Mouse (Mus musculus): Measurements from ENCODE around the gene Macrod2.

Gene Macrod2

DNA sequence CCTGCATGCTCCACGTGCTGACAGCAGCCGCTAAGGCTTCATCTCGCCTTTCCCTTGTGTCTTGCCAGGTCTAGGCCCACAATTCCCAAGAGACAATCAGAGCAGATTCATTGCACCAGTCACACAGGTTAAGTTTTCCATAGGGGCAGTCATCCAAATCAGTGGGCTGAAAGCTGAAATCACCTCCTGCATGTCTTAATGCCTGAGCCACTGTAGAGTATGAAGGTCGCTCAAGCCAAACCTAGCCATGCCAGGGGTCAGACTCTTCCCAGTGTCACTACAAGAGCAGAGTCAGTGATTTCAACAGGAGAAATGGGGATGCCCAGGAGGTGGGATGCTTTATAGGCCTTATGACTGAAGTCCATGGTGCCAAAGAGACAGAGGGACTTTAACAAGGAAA is 2039.6 kb downstream of the Macrod2 start:
- TF ChIP-seq GATA4 (IDR thresholded peaks at IDR 0.05; ENCODE audit: insufficient replicate concordance, low read length) = no peak

DNA sequence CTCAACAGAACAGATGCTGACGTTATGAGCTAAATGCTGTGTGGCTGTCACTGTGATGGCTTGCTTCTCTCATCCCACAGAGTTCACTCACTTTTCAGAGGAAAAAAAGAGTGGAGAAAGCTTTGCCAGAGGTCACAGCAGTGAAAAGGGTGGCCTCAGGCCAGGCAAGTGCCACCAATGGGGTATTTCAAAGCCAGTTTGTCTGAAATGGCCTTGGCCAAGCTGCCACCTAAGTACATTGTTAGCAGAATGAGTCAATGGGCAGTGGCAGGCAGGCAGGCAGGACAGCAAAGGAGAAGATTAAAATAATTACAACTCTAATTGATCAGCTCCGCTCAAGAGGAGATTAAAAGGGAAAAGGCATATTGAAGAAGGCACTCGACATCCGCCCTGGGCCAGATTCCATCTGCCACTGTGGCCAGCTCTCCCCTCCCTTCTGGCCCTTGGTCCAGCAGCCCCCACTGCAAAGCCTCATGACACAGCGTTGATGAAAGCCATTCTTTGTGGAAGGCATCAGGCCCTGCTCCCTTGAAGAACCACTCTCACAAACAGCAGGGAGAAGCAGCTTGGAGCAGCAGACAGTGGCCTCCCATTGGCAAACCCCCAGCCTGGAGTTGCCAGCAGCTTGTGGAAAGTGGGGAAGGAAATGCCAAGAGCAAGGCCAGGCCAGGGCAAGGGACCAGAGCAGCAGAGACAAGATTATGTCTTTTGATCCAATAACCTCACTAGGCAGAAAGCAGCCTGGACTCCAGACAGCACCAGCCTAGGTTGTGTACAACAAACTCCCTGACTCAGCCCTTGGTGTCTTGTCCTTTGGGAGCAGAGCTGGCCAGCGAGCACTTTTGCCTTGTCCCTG is 2042.7 kb downstream of the Macrod2 start:
- TF ChIP-seq GATA4 (IDR thresholded peaks at IDR 0.05; ENCODE audit: insufficient replicate concordance, low read length) = no peak

Data from liver, adult (tissue).